Mouse (Mus musculus): ENCODE measurements at regions not wholly inside any gene's neighbourhood (a gene's known extent, or its start where the extent isn't known, plus 50 kb on each side); places are given as distances from the start of the nearest gene placed in this dataset.

DNA sequence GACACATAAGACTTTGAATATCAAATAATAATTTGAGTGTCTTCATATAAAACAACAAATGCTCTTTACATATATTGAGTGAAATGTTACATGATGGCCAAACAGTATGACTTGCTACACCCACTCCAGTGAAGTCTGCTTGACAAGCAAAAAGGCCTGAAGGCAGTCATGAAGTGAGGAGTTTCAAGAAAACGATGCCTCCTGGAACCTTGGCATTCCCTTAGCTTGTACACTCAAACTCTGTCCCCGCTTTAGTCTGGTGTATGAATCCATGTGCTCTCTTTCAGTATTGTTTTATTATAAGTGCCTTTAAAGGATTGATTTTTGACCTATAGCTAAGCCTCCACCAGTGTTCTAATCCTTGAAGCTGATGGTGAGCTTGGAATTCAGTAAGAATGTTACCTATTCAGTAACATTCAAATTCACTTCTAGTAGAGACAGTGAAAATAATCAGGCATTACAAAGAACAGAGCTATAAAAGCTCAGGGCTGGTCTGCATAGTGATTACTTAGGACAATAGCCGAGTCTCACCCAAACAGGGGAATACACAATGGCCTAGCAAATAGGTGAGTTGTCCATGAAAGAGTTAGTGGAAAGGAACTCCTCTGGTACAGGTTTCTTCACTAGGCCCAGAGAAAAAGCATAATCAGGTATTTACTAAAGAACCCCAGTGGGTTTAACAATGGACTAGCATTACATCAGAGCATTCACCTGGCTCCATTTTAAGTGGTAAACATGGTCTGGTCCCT lies 1101.5 kb downstream of the Tecrl start:
- TF ChIP-seq POLR2A (IDR thresholded peaks at IDR 0.05; ENCODE audit: insufficient read depth, low read length) = no peak
- no peak for TF ChIP-seq CTCF (IDR thresholded peaks at IDR 0.05; ENCODE audit: low read depth, low read length)

All from ES-Bruce4 (cell line).